Mouse (Mus musculus): ENCODE data around the gene Nelfe.

The Nelfe gene

GRCm38 (mm10) chr17:34844884-34845283, 5.3 kb upstream of the Nelfe start:
- no peak for DNase-seq (ENCODE audit: extremely low read depth, low read depth)

GRCm38 (mm10) chr17:34847192-34847591, 3.0 kb upstream of the Nelfe start:
- DNase-seq (ENCODE audit: extremely low read depth, low read depth) = no peak

GRCm38 (mm10) chr17:34847615-34848014, 2.6 kb upstream of the Nelfe start:
- no peak for DNase-seq (ENCODE audit: extremely low read depth, low read depth)

- DNase-seq (ENCODE audit: extremely low read depth, low read depth) = no peak
Measured at GRCm38 (mm10) chr17:34850517-34851125, 430 bp downstream of the Nelfe start.

- no peak for DNase-seq (ENCODE audit: extremely low read depth, low read depth)
Measured at GRCm38 (mm10) chr17:34853511-34853910, 3.3 kb downstream of the Nelfe start.

- DNase-seq (ENCODE audit: extremely low read depth, low read depth) = no peak
Measured at GRCm38 (mm10) chr17:34854761-34855160, 4.6 kb downstream of the Nelfe start.

GRCm38 (mm10) chr17:34855825-34856224, 5.6 kb downstream of the Nelfe start:
- no peak for DNase-seq (ENCODE audit: extremely low read depth, low read depth)

GRCm38 (mm10) chr17:34858670-34859069, 8.5 kb downstream of the Nelfe start:
- no peak for DNase-seq (ENCODE audit: extremely low read depth, low read depth)

- DNase-seq (ENCODE audit: extremely low read depth, low read depth) = no peak
Measured at GRCm38 (mm10) chr17:34860514-34860913, 10.3 kb downstream of the Nelfe start.

GRCm38 (mm10) chr17:34861704-34862415, 11.7 kb downstream of the Nelfe start:
- no peak for DNase-seq (ENCODE audit: extremely low read depth, low read depth)

- no peak for DNase-seq (ENCODE audit: extremely low read depth, low read depth)
Measured at GRCm38 (mm10) chr17:34862416-34863081, 12.4 kb downstream of the Nelfe start, which contains the start of gene Cfb. TSS of gene Cfb (minus strand) at chr17:34862518.

GRCm38 (mm10) chr17:34865981-34866380, 15.8 kb downstream of the Nelfe start:
- no peak for DNase-seq (ENCODE audit: extremely low read depth, low read depth)

GRCm38 (mm10) chr17:34874321-34874720, 24.1 kb downstream of the Nelfe start:
- DNase-seq (ENCODE audit: extremely low read depth, low read depth) = no peak

- DNase-seq (ENCODE audit: extremely low read depth, low read depth) = no peak
Measured at GRCm38 (mm10) chr17:34879336-34879879, 29.2 kb downstream of the Nelfe start, which contains the start of gene Zbtb12. TSS of gene Zbtb12 (plus strand) at chr17:34879483.

GRCm38 (mm10) chr17:34881166-34881565, 31.0 kb downstream of the Nelfe start:
- no peak for DNase-seq (ENCODE audit: extremely low read depth, low read depth)

GRCm38 (mm10) chr17:34881683-34882310, 31.6 kb downstream of the Nelfe start, which contains the start of gene Gm20547:
TSS of gene Gm20547 (minus strand) at chr17:34882042.
- DNase-seq (ENCODE audit: extremely low read depth, low read depth) = no peak

- DNase-seq (ENCODE audit: extremely low read depth, low read depth) = no peak
Measured at GRCm38 (mm10) chr17:34883332-34883731, 33.1 kb downstream of the Nelfe start.

GRCm38 (mm10) chr17:34884704-34885103, 34.5 kb downstream of the Nelfe start:
- DNase-seq (ENCODE audit: extremely low read depth, low read depth) = no peak

GRCm38 (mm10) chr17:34885615-34886014, 35.4 kb downstream of the Nelfe start:
- DNase-seq (ENCODE audit: extremely low read depth, low read depth) = no peak

GRCm38 (mm10) chr17:34887942-34888341, 37.8 kb downstream of the Nelfe start:
- DNase-seq (ENCODE audit: extremely low read depth, low read depth) = no peak

- DNase-seq (ENCODE audit: extremely low read depth, low read depth) = no peak
Measured at GRCm38 (mm10) chr17:34890074-34890743, 40.0 kb downstream of the Nelfe start.
